Mouse (Mus musculus) urinary bladder, adult 18-20 months (tissue): Measurements from ENCODE around the gene 4921539E11Rik.

ENCODE experiments used
- DNase-seq, 2 experiments: peaks; one replicate each; pipeline ENCODE4 v3.0.0; 2022; ENCODE audit warnings: low spot score in 2 of 2, mixed read lengths in 2 of 2

Gene 4921539E11Rik

DNA sequence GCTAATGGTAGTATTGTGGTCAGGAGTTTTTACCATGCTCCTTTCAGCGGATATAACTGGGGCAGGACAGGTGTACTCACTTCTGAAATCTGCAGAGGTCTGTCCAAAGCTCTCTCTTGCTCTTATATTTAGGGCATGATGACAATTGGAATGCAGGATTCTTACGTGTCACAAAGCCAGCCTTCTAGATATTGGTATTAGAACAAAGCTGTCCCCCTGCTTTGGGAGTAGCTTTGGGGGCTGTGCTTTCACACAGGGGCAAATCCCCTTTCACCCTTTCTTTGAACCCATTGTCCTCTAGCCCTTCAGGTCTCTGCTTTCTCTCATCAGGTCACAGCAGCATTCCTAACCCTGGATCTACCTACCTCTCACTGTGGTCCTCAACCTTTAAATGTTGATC is at the start of gene 4921539E11Rik:
TSS of gene 4921539E11Rik (minus strand) at position 101 of the 400 bp plus-strand sequence.
- no peak for DNase-seq

DNA sequence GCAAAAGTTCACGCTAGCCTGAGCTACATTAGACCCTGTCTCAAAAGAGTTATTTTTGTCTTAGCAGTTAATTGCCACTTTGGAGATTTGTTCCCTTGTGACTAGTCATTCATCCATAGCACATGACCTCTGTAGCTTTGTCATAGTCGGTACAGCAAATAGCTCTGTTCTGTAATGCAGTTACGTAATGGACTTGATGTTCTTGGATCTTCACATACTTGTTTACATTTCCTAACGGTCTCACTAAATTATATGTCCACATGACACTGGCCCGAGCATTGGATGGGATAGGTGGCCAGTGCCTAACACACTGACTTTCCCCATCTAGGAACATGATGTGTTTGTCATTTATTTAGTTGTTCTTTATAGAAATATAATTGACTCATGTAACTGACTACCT is 44.5 kb upstream of the 4921539E11Rik start:
- no peak for DNase-seq

DNA sequence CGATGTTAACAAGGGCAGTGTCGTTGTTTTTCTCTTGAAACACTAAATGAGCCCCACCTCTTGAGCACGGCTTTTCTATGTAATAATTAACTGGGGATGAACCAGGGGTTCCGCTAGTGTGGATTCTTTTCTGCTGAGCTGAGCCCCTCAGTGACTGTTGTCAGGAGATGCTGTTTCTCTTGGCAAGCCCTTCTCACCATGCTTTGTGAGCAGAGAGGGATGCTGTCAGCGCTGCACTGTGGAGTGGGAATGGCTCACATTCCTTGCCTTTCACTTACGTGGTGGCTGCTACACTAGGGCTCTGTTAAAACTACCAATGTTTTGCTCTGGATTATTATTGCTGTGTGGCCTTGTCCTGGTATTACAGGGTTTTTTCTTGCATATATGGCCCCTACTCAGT is 38.7 kb upstream of the 4921539E11Rik start:
- no peak for DNase-seq

DNA sequence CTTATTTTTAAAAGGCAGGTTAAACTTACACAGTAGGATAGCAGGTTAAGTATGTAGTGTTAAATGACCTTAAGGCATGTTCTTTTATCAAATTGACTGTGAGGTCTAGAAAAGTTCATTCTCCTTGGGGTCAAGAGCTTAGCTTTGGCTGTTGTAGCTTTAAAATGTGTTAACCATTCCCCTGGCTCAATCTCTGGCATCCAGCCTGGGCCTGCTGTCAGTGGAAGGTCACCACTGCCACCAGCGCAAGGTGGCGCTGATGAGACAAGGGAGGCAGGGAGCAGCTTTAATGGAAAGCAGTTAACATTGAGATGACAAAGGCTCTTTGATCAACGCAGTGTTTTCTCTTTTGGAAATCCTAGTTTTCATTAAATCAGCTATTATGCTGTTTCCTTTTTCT is 36.3 kb upstream of the 4921539E11Rik start:
- no peak for DNase-seq

DNA sequence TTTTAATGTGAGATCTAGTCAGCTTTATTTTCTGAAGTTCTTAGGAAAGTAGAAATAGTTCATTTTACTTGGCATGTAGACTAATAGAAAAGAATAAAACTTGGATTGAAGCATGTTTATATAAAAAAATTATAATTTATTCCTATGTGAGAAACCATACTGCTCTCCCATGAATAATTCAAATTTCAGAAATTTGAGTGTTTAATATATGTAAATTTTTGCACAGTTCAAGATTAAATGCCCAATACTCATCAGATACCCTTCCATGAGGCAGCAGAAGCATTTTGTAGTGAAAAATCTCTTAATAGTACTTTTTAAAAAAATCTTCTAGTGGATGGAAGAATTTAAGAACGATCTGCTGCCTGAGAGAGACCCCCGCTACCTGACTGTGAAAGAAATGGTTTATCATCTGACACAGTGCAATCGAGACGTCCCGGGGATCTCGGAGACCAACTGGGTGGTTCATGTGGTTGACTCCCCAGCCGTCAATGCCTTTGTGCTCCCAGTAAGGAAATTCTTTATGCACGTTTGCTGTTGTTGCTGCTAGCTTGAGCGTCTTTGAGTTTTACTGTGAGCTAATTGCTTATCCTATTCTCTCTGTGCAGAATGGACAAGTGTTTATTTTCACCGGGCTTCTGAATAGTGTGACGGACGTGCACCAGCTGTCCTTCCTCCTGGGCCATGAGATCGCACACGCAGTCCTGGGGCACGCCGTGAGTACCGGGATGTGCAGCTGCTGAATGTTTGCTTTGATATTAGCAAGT is 34.2 kb upstream of the 4921539E11Rik start:
- no peak for DNase-seq

DNA sequence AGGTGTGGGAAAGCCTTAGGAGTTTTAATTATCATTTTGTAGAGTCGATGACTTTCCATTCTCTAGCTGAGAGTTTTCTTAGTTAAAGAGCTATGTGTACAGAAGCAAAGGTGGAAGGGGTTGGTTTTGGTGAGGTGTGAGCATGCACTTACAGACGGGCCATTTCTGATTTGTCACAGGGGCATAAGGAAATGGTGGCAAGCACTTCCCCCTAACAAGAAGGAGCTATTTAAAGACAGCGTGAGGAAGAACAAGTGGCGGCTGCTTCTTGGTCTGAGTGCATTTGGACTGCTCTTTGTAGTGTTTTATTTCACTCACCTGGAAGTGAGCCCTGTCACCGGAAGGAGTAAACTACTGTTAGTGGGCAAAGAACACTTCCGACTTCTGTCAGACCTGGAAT is 30.8 kb upstream of the 4921539E11Rik start:
- DNase-seq = no peak

DNA sequence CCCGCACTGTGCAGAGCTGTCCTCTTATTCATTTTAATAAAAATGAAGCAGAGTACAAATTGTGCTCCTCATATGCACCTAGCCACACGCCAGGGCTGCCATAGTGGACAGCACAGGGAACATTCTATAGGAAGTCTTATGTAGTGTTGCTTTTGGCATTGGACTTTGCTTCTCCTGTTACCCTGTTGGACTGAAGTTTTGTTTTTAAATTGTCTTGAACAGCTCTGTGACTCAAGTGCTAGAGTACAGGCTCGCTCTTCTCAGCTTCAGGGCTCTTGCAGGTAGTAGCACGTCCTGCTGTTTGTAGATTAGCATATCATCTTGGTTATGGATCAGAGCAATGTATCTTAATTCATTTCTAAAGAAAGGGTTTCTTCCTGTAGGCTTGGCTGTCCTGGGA is 25.2 kb upstream of the 4921539E11Rik start:
- DNase-seq = peak in 1 of 2 experiments; percentile 6

DNA sequence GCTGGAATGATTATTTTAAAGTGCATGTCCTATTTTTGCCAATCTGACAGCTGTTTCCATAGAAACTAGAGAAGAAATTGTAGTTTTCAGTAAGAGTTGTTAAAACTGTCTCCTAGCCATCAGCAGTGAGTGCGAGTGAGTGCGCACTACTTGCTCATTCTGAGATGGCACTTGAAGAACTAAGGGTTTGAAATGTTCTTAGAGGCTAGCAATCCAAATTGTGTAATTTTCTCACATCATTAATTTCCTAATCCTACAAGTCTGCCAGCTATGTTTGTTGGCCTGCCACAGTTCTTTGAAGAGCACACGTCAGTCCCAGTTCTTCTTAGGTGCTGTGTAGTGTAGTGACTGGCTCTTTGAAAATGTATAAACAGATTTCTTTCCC is 23.9 kb upstream of the 4921539E11Rik start:
- DNase-seq = no peak

DNA sequence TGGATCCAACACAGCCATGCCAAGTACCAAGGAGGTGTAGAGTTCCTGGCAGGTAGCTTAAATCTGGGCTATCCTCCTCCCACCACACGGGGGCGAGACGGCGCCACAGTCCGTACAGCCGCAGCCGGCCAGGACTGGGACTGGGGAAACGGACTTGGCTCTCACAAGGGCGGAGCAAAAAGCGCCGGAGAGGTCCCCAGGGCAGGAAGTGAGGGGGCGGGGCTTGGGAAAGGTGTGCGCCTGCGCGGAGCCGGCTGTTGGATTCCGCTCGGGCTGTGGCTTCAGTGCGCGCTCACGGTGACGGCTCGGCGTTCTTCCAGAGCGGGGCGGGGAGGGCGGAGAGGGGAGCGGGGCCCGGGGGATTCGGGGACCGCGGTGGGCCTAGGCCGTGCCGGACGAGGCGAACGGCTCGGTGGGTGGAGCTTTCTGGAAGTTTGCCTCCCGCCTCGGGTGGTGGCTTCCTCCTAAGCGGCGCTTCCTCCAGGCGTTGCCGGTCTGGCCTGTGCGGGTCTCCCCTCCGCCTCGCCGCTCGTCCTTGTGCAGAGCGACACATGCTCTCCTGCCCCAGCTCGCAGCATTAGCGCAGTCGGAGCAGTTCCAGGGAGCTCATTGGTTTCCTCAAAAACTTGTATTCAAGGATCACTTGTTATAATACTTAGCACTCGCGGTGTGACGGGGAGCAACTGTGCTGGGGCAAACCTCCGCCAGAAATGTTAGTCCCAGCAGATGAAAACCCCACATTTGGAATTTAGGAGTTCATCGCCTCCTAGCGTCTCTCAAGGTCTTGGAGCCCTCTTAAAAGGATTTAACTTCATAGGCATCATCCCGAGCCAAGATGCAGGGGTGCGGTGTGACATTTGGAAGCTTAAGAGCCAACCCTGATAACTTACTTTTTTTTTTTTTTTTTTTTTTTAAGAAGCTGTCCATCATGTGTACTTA is 23.2 kb upstream of the 4921539E11Rik start, which contains the start of gene Oma1:
TSS of gene Oma1 (plus strand) at position 226 of the 939 bp plus-strand sequence.
- DNase-seq = peak; percentile 98

DNA sequence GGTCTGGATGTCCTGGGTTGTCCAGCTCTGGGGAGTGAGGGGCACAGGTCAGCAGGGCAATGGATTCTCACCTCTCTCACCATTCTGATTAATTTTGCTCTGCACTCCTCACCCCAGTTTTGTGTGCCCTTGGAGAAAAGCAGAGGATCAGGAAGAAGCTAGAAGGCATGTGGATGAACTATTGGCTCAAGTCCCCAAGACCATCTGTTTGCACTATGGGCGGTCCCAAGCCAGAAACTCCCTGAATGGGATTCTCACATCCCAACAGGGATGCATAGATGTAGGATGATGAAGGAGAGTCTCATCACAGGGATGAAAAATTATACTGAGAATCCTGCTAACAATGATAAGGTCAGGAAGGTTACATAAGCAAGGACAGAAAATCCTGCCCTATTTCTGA is 13.2 kb upstream of the 4921539E11Rik start:
- no peak for DNase-seq

DNA sequence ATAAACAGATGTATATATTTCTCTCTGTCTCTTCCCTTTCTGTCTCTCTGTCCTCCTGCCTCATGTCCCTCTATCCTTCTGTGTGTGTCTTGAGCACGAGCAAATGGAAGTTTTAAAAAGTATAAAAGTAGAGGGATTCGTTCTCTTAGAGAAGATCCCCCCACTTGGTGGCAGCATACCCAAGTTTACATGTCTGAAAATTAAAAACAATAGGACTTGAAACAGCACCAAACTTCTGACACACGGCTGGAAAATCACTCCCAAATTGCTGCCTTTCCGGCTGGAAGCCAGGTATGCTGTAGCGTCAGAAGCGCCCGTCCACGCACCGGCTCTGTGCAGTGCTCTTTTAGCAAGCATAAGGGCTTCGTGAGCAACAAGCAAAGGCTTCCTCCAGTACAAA is 8.7 kb upstream of the 4921539E11Rik start:
- DNase-seq = no peak

DNA sequence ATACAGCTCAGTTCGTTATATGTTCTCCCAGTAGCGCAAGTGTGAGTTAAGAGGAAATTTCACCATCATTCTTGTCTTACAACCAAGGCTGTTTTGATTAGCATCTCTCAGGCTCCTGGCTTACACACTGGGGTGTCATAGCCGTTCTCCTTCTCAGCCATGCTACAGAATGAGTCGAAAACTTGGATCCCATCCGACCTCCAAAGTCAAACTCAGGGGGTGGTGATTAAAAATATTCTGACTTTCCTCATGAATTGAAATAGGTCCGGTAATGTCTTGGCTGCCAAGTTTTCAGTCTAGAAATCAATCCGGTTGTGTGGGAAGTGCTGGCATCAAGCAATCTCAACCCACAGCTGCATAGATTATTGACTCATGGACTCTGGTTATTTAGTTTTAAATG is 2.3 kb downstream of the 4921539E11Rik start:
- no peak for DNase-seq

DNA sequence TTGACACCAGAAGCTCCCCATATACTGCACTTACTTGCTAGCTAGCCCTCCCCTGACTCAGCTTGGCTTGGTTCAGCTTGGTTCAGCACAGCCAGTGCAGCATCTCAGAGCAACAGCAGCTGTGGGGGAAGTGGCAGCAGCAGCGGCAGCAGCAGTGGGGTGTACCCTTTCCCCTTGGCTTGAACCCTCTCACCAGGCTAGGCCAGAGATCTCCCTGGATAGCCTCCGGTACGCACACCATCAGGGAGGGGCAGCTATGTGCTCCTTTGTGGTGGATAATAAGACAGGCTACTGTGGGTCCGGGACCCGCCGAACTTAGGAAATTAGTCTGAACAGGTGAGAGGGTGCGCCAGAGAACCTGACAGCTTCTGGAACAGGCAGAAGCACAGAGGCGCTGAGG is 17.6 kb downstream of the 4921539E11Rik start:
- DNase-seq = no peak

DNA sequence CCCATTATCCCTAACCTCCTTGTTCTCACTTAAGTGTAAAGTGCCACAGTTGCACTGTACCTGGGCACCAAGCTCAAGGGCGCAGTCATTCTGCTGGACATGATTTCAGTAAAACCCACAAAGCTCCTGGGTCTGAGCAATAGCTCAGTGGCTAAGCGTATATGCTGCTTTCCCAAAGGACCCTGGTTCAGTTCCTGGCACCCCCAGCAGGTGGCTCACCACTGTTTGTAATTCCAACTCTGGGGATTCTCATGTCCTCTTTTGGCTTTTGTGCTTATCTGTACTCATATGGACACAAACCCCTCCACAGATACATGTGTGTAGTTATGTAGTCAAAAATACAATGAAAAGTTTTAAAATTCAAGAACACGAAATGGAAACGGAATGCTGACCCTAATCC is 21.3 kb downstream of the 4921539E11Rik start:
- DNase-seq = no peak

DNA sequence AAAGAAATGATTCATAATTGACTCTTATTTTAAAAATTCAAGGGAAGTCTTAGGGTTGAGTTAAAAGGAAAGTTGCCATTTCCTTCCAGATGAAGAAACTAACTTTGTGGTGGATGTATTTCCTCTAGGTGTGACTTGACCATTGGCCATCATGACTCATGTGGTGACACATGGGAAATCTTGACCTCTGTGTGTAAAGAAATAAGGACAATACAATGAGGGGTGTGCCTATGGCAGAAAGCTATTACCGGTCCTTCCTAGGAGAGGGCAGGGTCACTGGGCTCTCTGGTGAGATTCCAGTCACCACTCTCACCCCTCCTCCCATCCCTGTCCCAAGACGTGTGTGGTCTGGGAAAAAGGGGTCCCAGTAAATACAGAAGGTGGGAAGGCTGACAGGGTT is 25.5 kb downstream of the 4921539E11Rik start:
- DNase-seq = no peak

DNA sequence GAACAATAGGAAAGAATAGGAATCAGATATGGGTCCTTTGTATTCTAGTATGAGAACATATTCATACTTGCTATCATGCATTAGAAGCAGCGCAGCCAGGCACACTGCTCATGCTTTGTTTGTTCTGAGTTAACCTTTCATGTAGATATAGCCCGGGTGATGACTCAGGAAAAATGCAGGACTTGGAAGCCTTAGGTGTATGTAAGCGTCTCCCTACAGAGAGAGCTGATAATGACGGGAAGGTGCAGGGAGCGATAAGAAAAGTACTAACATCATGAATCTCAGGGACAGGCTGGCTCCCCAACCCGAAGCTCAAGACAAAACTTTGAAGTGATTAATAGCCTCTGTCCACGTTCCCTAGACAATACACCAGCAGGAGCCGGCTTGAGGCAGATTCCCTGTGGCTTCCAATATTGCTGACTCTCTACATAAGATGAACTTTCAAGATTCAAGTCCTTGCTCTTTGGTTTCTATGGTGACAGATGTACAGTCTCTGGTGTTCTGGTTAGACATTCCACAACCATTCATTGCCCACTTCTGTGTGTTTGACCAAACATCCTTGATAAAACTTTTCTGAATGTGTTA is 26.8 kb downstream of the 4921539E11Rik start:
- DNase-seq = peak in 1 of 2 experiments; percentile 5

DNA sequence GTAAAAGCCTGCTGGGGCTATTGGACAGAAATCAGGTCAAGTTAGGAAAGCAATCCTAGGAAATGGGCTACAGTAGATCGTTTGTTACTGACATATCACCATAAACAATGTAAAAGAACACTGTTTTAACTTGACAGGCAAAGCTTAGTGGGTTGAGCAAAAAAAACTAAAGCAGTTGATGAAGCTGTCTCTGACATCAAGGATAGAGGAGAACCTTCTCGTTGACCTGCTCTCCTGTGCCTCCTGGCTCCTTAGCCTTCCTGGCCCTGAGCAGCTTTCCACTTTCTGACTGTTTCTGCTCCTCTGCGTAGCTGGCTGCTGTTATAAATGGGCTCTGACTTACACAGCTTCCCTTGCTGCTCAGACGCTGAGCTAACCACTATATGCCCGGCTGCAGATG is 27.3 kb downstream of the 4921539E11Rik start:
- DNase-seq = no peak

DNA sequence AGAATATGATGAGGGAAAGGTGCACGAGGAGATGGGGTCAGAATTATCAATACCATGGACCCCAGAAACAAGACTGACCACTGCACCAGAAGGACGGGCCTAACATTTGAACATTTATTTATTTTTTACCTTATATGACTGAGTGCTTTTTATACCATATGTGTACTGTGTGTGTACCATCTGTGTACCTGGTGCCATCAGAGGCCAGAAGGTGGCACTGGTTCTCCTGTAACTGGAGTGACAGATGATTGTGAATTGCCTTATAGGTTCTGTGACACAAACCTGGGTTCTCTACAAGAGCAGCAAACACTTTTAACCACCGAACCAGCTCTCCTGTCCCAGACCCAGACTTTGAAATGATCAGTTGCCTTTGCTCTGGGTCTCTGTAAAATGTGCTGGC is 31.8 kb downstream of the 4921539E11Rik start:
- no peak for DNase-seq

DNA sequence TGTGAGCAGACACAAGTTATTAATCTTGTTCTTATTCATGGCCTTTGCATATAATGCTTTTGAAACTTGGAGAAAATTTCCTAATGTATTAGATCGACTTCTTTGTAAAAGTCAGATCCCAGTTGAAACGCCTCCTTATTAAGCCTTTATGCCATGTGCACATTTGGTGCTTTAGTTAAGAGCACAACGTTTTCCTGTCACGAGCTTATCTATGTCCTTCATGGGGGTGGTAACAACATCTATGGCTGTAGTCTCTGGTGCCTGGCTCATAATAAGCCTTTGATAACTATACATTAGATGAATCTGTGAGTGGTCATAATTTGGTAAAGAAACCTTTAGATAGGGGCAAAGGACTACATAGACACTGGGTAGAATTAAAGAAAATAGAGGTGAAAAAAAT is 36.8 kb downstream of the 4921539E11Rik start:
- no peak for DNase-seq

DNA sequence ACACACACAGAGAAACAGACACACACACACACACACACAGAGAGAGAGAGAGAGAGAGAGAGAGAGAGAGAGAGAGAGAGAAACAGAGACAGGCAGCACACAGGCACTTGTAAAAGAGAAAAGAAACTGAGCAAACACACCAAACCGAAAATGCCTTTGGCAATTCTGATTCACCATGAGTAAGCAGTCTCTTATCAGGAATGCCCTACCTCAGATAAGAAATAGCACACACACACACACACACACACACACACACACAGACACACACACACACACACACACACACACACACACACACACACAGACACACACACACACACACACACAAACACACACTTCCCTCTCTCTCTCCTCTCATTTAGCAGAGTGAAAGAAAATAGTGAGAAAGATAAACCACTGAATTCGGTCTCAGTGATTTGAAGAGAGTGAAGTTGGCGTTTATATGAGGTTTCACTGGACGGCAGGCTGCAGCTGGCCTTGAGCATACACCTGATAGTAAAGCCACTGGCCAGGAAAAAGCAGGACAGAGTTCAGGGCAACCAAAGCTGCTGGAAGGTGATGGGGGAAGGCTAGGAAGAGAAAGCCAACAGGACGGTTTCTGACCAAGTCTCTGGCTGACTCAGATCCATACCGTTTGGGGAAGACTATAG is 41.1 kb downstream of the 4921539E11Rik start:
- peak in 1 of 2 experiments; percentile 25 for DNase-seq

DNA sequence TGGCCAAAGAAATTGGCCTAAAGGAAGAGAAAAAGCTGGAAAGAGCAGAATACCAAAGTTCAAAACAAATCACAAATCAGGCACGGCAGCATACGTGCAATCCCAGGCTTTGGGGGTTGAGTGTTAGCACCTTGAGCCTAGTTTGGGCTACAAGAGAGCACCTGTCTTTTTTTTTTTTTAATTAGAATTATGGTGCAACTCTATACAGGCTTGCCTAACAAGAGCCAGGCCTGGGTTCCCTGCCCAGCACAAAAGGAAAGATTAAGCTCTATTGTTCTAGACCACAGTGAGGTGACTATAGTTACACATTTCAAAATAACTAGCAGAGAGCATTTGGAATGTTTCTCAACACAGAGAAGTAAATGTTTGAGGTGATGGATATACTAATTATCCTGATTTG is 42.9 kb downstream of the 4921539E11Rik start:
- DNase-seq = no peak

DNA sequence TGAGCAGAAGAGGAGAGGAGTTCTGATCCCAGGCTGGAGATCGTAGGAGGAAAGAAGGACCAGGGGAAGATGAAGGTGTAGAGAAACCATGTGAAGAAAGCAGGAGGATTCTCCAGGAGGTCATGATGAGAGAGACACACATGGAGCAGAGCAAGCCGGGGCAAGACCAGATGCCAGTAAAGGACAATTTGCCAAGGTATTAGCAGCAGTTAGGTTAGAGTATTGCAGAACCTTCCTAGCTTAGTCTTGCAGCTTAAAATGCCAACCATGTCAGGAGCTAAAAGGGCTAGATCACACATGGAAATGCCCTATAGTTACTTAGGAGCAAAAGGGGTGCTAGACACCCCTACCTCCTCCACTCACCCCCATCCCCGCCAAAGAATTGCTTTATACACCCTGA is 43.4 kb downstream of the 4921539E11Rik start:
- no peak for DNase-seq
